8 mouse cellular contexts compared by ENCODE assay signal in the genomic region with DNA sequence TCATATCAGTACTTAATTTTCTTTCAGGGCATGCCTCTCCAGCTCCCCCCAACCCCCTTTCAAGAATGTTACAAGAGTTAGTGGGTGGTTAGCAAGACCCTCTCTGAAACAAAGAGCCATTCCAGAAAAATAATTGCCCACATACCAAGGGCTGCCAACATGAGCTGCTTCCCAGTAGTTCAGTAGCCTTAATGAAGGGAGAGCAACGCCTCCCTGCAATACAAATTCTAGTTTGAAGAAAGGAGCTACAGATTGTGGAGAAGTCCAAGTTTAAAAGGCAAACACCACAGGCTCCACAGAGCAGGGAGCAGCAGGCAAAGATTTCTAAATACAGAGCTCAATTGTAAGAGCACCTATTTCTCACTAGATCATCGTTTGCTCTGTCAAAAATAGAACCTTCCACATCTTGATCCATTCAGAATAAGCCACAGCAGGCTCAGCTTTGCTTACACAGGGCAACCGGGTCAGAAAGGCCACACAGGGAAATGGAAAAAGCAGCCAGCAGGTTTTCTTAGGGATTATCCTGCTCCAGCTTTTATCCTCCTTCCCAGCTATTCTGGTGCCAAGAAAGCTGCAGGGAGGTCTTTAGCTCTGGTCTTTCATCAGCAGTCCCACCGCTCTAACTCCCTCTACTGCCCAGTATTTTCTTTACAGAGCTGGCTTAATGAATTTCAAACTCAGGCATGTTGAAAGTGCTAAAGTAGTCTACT. TPM values are rescaled to one million over a fixed set of nuclear protein-coding genes. Genes with fewer than 3 reads are reported as not detected.
DNase-seq lines count a peak whose midpoint lies in the region; ATAC-seq and TF ChIP-seq lines count a peak whose summit lies in the region.
"Had no signal": no experiment of that assay in that cellular context is flagged by ENCODE, and none has a peak within 500 bp of the region (broad histone marks: within the 10 kb centered on the region; RNA-seq: fewer than 3 reads in every experiment).

No protein-coding gene starts in this region.

- H3K27me3 ChIP-seq in lung, embryonic 14.5 days (ENCODE audit: insufficient read depth, low read length) = no peaks in the 10 kb centered on the region
- H3K27me3 ChIP-seq in embryonic facial prominence, embryonic 15.5 days = no peaks in the 10 kb centered on the region
- H3K27me3 ChIP-seq: liver, embryonic 13.5 days had no signal

- peak; percentile 49; the same call in 1 of the 2 replicates for ATAC-seq in lung, embryonic 14.5 days (ENCODE audit: insufficient read depth)
- peak; percentile 72 for ATAC-seq in embryonic facial prominence, embryonic 15.5 days (ENCODE audit: insufficient number of reproducible peaks, low FRiP score, low TSS enrichment, low read depth)

- H3K9me3 ChIP-seq in lung, embryonic 14.5 days (ENCODE audit: low read depth, low read length) = no peaks in the 10 kb centered on the region
- H3K9me3 ChIP-seq in embryonic facial prominence, embryonic 15.5 days (replicated peaks) = no peaks in the 10 kb centered on the region
- H3K9me3 ChIP-seq: liver, embryonic 13.5 days had no signal

- H3K4me2 ChIP-seq in lung, embryonic 14.5 days = no peak overlapping the region
- H3K4me2 ChIP-seq in embryonic facial prominence, embryonic 15.5 days (replicated peaks) = no peak overlapping the region
- H3K4me2 ChIP-seq: liver, embryonic 13.5 days had no signal

- H3K27ac ChIP-seq in lung, embryonic 14.5 days (ENCODE audit: low read depth) = no peak overlapping the region
- no peak overlapping the region; the same call in 1 of the 2 replicates for H3K27ac ChIP-seq in embryonic facial prominence, embryonic 15.5 days (replicated peaks)
- H3K27ac ChIP-seq: liver, embryonic 13.5 days had no signal

- H3K4me1 ChIP-seq in lung, embryonic 14.5 days (ENCODE audit: insufficient read depth) = no peaks in the 10 kb centered on the region
- H3K4me1 ChIP-seq in embryonic facial prominence, embryonic 15.5 days = peaks cover 6% of the 10 kb centered on the region; the same call in 1 of the 2 replicates
- H3K4me1 ChIP-seq: liver, embryonic 13.5 days had no signal

- DNase-seq in lung, embryonic 14.5 days = peak; percentile 78
- no peak for DNase-seq in lung, adult 18-20 months
- peak; percentile 59 for DNase-seq in kidney, postnatal 14 days
- peak; percentile 82 for DNase-seq in retina, postnatal 1 day
- DNase-seq in cerebellum, adult 9-11 months = no peak
- no peak for DNase-seq in cerebellum, adult 18-20 months
- DNase-seq: liver, embryonic 13.5 days had no signal

- no peak overlapping the region for H3K9ac ChIP-seq in lung, embryonic 14.5 days
- H3K9ac ChIP-seq in embryonic facial prominence, embryonic 15.5 days = no peak overlapping the region
- H3K9ac ChIP-seq: liver, embryonic 13.5 days had no signal

- peaks cover 7% of the 10 kb centered on the region; the same call in 1 of the 2 replicates for H3K36me3 ChIP-seq in lung, embryonic 14.5 days (ENCODE audit: insufficient read depth)
- H3K36me3 ChIP-seq in embryonic facial prominence, embryonic 15.5 days = peaks cover 3% of the 10 kb centered on the region; the same call in 1 of the 2 replicates

- TF ChIP-seq CTCF in lung, embryonic 14.5 days (IDR thresholded peaks at IDR 0.05; ENCODE audit: low read depth) = peak; percentile 57

- 7% methylated on average over 4 of the region's 4 CpGs for WGBS in lung, embryonic 14.5 days
- WGBS in embryonic facial prominence, embryonic 15.5 days = 8% methylated on average over 4 of the region's 4 CpGs

- H3K4me3 ChIP-seq in lung, embryonic 14.5 days (ENCODE audit: low read depth, low read length) = no peak overlapping the region
- no peak overlapping the region for H3K4me3 ChIP-seq in embryonic facial prominence, embryonic 15.5 days (replicated peaks)
- H3K4me3 ChIP-seq: liver, embryonic 13.5 days had no signal

RNA-seq across cellular contexts. Expression of gene Snrpe, which starts 13.6 kb away (rescaled TPM):
- polyA plus RNA-seq in lung, embryonic 14.5 days (2014; fragmentation: Nextera tagmentation; extraction: Ambion mirVana) = 817 and 867 TPM in 2 replicates
- polyA plus RNA-seq in embryonic facial prominence, embryonic 15.5 days (2015; fragmentation: Nextera tagmentation; extraction: Ambion mirVana) = 524 and 525 TPM in 2 replicates

Comparison
In these comparisons a context has a peak if more than half of its experiments do, and no peak if none do; other contexts are left out.
1. DNase-seq: peak in lung, embryonic 14.5 days (single experiment), kidney, postnatal 14 days (single experiment) and retina, postnatal 1 day (single experiment); none in lung, adult 18-20 months (0 of 2), cerebellum, adult 9-11 months (single experiment) and cerebellum, adult 18-20 months (0 of 2).